Mouse (Mus musculus) left cerebral cortex, adult 9 months (tissue): ENCODE results near the gene Ift57.

ENCODE experiments used
- DNase-seq, 2 experiments: peaks; one replicate each; pipeline ENCODE4 v3.0.0; 2022; ENCODE audit warnings: low spot score in 2 of 2

Gene Ift57

DNA sequence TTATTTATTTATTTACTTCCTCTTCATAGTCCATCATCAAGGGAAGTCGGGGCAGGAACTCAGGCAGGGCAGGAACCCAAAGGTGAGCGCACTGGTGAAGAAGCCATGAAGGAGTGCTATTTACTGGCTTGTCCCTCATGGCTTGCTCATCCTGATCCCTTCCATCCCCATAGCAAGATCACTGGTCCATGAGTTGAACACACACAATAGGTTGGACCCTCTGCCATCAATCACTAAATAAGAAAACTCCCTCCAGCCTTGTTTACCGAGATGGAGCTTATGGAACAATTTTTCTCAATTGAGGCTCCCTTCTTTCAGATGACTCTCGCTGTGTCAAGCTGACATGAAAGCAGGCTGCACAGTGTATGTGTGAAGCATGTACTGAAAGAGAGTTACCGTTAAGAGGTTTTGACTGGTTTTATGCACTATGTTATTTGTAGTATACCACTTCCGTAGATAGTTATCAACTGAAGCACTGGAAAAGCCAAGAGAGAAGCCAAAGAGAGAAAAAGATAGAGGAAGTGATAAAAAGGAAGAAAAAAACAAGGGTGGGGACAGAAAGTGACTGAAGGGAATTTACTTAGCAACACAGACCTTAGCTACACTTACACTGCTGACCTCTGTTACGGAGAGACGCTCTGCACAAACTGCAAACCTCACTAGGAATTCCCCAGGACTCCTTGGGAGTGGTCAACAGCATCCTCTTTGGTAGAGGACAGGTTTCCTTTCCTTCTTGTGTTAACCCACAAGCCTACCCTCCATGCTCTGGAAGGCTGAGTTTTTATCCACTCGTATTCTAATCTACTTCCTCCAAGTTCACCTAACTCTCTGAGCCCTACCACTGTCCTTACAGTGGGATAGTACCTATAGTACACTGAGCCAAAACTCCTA lies 91.8 kb downstream of the Ift57 start:
- no peak for DNase-seq

DNA sequence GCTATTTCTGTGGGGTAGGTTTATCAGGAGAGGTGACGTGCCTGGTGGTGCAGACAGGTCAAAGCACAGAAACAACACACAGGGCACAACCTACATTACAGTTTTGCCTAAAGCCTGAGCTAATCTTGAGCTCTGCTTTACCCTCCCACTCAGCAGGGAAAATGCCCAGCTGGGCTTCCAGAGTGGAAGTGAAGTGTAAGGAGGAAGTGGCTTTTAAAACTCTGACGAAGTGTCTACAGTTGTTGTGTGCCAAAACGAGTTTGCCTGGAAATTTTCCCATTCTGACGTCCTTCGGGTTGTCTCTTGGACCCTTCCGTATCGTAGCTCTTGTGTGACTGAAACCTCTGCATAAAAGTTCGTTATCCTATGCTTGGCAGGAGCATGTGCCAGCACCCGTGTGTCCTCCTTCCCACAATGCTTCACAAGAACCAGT lies 93.4 kb downstream of the Ift57 start:
- peak in 1 of 2 experiments; percentile 7 for DNase-seq

DNA sequence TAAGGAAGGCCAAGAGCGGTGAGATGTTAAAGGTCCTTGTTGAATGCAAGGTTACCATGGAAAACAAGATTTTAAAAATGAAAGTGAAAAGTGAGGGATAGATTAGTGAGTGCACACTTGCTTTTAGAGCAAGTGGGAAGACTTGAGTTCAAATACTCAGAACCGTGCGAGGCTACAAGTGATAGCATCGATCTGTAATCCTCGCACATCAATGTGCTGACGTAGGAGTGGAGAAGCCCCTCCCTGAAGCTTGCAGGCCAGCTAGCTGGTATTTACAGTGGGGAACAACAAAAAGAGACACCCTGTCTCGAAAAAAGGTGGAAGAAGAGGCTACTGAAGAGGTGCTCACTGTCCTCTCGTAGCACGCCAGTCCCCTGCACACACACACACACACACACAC lies 94.6 kb downstream of the Ift57 start:
- DNase-seq: no peak

DNA sequence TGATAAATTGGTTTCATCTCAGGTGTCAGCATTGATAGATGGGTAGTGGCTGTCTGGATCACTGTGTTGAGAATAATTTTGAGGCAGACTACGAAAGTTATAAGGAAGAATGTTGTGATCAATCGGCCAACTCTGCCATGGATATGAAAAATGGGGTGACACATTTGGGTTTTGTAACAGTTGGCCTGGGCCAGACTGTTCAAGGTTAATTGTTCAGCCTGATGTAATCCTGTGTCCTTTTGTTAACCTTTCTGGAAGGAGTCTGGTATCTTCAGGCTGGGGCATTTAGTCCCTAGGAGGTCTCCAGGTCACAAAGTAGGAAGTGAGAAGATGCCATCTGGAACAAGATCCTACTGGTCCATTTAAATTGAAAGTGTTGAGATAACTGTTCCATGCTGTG lies 97.2 kb downstream of the Ift57 start:
- no peak for DNase-seq

DNA sequence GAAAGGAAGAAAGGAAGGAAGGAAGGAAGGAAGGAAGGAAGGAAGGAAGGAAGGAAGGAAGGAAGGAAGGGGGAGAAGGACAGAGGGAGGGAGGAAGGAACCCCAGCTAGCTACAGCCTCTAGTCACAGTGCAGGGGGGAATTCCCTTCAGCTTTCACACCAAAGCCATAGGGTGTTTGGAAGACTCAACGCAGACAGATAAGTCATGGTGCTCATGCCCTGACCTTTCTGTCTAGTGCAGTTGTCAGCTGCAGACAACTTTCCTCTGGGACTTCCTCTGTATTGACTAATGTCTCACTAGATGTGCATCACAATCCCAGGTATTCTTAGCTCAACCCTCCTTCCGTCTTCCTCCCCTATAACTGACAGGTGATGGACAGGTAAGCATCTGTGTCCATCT lies 97.9 kb downstream of the Ift57 start:
- DNase-seq: no peak

DNA sequence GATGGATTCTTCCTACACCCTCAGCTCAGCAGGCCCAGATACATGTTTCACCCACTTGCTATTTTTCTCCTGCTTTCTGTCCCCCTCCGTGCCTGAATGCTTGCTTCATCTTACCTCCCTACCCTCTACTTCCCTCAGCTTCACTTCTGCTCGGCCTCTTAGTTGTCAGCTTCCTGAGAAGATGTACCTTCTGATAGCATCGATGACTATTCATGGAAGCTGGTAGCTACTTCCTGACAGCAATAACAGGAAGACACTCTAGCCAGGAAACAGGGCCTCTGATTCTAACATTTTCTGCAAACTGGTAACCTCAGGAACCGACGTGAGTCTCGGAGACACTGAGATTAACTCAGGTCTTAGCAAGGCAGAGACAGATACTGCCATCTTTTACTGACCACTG lies 99.8 kb downstream of the Ift57 start:
- no peak for DNase-seq

DNA sequence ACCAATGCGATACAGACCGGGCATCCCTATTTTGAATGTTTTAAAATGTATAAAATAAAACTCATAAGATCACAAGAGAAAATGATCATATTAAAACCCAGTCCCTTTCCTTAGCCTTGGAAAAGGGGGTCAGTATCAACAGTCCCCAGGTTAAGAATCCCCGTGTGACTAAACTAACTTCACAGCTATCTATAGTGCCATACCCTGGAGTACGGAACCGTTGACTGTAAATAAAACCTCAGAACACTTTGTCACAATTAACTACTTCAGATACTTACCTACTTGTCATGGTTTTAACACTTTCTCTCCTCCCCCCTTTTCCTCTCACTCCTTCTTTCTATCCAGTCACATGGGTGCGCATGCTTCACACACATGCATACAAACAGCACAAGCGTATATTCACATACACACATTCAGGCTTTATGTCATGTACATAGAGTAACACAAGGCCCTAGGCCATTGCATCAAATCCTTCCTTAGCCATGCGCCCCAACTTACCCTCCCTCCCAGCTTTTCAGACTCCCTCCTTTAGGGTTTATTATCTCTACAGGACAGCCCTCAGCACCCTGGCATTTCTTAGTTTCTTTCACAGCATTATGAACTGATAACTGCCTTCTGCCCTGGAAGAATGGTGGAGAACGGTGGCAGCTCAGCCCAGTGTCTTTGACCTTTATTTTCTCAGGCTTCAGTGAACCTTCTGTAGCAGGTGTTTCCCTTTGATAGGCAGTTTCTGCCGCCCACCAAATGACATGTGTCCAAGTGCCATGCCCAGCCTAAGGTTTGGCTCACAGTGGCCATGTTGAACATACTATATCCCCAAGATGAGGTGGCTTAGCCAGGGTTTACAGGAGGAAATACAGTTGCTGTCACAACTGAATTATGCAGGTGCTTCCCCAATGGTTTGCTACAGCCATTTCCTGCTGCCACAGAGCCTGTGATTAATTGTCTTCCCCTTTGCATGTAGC lies 100.8 kb downstream of the Ift57 start, which contains the start of gene Cd47:
Cd47 (plus strand) TSS at position 937 of the 965 bp plus-strand sequence.
- DNase-seq: no peak

DNA sequence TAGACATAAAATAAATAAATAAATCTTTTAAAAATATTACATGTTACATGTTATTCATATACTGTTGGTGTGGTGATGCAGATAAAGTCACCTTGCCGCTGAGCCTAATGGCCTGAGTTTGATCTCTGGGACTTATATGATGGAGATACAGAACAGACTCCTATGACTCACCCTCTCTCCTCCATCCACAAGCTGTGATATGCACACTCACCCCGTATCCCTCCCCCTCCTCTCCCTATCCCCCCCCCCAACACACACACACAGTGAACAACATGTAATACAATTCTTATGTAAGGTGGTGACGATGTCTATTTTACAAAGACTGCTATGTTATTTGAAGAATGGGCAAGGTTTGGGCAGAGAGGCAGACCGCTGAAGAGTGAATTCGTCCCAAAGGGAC lies 102.0 kb downstream of the Ift57 start:
- DNase-seq: no peak

DNA sequence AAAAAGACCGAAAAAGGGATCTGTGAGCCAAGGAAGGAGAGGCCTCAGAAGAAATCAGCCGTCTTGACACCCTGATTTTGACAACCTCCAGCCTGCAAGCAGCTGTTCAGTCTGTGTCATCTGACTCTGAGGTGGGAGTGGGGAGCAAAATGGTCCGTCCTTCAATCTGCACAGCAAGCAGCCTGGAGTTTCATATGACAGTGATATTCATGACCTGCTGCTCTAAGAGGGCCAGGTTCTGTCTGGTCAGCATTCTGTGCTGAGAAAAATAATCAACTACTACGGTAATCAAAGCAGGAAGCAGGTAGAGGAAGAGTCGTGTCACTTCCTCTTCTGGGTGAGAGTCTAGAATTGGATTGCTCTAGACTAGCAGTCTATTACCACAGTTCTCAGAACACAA lies 102.4 kb downstream of the Ift57 start:
- no peak for DNase-seq

DNA sequence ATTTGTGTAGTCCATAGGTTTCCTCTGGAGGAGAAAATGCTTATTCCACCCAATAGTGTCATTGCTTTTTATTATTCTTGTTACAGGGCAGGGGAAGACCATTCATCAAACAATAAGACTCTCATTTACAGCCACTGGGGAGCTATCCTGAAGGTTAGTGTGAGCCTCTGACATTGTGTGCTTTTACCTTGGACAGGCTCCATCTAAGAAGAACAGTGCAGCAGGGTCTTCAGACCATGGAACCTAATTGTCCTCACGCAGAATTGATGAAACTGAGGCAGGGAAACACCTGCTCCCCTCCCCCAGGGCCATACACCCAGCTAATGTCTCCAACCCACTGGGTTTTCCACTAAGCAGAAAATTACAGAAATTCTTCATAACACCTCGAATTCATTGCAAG lies 104.0 kb downstream of the Ift57 start:
- DNase-seq: no peak

DNA sequence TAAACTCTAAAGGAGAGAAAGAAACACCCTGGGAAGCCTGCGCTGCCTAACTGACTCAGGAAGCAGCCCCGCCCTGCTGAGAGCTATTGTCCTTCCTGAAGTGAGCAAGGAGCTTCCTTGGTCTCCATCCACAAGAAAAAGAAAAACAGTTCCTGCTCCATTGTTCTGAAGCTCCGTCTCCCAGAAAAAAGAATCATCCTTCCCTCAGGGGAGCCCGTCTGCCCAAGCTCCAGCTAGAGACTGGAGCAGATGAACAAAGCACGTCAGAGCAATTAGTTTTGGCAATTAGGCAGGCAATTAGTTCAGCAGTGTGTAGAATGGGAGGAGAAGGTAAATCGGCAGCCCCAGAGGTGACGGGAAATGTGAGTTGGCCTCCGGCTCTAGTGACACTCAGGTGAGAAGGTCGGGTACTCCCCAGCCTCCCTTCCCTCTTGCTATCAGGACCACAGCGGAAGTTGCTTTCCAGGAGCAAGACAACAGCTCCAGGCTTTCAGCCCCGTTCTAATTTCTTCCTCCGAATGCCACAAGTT lies 105.0 kb downstream of the Ift57 start:
- no peak for DNase-seq

DNA sequence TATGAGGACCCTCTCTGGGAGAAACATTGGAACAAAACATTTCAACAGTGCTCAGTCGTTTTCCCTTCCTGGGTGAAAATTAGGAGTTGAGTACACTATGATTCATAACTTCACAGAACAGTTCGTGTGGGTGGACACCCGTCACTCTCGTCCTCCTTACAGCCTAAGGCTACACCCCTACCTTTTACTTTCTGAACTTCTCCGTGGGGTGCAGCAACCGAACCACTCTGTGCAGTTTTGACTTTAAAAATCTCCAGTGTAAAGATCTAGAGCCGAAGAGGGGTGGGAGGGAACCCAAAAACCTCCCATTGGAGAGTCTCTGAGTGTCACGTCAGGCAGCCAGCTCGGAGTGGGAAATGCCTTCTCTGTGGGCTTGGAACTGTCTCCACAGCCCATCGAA lies 107.9 kb downstream of the Ift57 start:
- no peak for DNase-seq

DNA sequence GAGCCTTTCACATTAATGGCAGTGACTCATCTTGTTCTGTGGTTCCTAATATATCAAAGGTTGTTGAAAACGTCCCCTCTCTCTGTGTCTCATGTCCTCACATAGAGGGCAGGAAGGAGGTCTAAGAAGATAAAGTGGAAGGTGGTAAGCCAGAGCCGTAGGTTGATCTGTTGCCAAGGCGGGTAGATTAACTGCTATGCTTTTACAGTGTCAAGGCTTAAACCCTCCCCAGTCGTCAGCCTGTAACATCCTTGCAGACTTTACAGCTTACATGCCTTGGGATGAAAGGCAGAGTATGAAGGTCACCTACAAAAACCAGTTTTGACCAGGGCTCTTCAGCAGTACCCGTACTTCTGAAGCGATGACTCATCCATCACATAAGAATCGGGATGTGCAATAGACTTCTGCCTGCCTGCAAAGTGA lies 108.4 kb downstream of the Ift57 start:
- DNase-seq: no peak

DNA sequence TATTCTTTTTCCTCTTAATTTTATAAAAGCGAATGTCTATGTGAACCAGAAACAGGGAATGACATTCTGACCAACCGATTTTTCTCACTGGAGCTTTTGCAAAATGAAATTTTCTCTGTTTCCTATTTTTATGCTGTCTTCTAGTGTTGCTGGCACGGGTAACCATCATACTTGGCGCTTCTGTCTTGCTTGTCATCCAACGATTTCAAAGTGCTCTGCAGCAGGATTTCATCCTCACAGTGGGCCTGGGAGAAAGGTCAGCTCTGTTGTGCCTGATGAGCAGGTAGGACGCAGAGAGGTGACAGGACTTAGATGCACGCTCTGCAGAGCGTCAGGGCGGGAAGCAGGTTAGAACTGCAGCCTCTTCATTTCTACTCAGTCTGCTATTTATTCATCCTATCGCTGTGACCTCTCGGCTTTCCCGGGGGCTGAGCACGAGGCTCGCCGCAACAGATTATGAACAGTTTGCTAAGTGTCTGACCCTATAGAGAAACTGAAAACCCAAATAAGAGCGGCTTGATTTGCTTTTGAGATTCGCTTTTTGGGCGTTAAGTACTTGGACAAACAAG lies 108.9 kb downstream of the Ift57 start:
- peak in 1 of 2 experiments; percentile 19 for DNase-seq

DNA sequence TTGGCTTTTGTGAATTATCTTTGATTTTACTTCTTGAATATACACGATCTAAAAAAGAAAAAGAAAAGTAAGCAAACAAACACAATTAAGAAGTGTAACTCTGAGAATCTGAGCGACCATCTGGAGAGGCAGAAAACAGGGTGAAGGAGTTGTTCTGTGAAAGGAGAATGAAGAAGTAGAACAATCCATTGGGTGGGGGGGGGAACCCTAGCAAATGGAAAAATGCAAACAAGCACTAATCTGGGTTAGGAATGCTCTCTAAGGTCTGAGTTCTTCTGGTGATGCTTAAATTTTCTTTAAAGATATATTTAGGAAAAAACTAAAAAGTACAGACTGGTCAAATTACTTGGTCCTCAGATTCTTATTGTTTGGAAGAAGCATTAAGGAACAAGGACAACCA lies 112.9 kb downstream of the Ift57 start:
- no peak for DNase-seq

DNA sequence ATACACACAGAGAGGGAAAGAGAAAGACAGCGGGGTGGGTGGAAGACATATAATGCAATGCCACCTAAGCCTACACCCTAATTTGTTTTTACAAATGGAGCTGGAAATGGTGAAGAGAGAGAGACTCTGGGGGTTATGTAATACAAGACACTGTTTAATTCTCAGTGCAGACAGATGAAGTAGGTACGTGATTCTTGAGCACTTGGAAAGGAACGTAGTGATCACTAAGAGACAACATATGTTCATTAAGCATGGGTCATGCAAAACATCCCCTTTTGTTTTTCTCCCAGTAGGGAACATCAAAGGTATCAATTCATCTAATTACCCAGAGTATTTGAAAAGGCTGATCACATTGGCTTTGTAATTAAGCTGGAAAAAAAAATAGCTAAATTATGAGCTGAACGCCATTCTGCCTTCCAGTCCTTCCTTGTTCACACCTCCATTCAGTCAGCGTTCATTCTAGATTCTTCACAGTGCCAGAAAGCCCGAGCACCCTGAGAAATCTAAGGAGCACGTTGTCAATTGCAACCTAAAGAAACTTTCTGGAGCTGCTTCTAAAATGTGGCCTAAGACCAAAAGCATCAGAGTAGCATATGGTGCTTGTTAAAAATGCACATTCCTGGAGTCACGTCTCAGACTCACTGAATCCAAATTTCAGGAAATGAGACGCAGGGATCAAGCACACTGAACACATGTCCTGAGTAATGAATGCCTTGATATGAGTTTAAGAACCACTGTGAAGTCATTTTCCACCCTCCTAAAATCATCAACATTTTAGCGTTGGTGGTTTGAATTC lies 114.0 kb downstream of the Ift57 start:
- peak in 1 of 2 experiments; percentile 17 for DNase-seq

DNA sequence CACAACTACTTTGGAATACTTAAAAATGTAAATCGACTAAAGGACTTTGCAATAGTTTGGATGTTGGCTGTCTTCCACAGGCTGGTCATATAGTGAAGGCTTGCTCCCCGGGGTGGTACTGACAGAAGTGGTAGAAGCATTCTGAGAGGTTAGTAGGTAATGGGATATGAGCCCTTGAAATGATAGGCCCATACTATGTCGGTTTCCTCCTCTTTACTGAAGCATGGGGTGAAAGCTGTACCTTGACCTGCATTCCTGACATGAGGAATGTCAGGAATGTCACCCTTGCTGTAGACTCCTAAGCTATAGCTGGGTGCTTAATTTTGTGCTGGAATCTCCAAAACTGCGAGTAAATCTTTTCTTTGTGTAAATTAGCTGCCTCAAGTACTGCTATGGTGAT lies 115.4 kb downstream of the Ift57 start:
- no peak for DNase-seq
